Mouse (Mus musculus): ENCODE results near the gene Emilin1.

Emilin1 gene

GRCm38 (mm10) chr5:30961545-30962505 is 48.6 kb downstream of the Emilin1 start:
- DNase-seq, result no peak

GRCm38 (mm10) chr5:30963916-30964315 is 50.7 kb downstream of the Emilin1 start:
- no peak for DNase-seq

GRCm38 (mm10) chr5:30966189-30966588 is 53.0 kb downstream of the Emilin1 start:
- DNase-seq, result no peak

GRCm38 (mm10) chr5:30968416-30968815 is 55.2 kb downstream of the Emilin1 start, which contains the start of gene Tcf23:
TSS of gene Tcf23 (plus strand) at chr5:30968662.
- no peak for DNase-seq

- DNase-seq, result no peak
These were observed 56.2 kb downstream of the Emilin1 start for GRCm38 (mm10) chr5:30969440-30969839.

Measured in cerebellum, adult 18-20 months (tissue).